Mouse (Mus musculus) liver, embryonic 11.5 days (tissue): ENCODE results near the gene Rnf169. TPM values are rescaled to one million over a fixed set of nuclear protein-coding genes. Genes with fewer than 3 reads are reported as not detected.

Source experiments
- ATAC-seq: fragments of 200-750 bp; cut with Nextera tagmentation; replicated peaks from 2 replicates; pipeline ENCODE4 v1.8.0; 2017; ENCODE audit warnings: moderate number of reproducible peaks, mild to moderate bottlenecking, moderate TSS enrichment, moderate library complexity; ENCODE audit not compliant: low FRiP score
- DNase-seq: peaks from one replicate; pipeline ENCODE4 v3.0.0-alpha.2; 2017; ENCODE audit warnings: low spot score
- H3K27ac ChIP-seq: fragments of 300-500 bp; sonication (generic); 2 replicates; pipeline ENCODE4 v1.5.1; 2014; ENCODE audit warnings: mild to moderate bottlenecking, low read depth, low read length, control low read depth
- H3K27me3 ChIP-seq: fragments of 300-500 bp; sonication (generic); replicated peaks from 2 replicates; pipeline ENCODE4 v1.6.1; 2014; ENCODE audit warnings: low read length, mixed read lengths; ENCODE audit not compliant: control insufficient read depth, insufficient read depth
- H3K36me3 ChIP-seq: fragments of 300-500 bp; sonication (generic); 2 replicates; pipeline ENCODE4 v1.6.1; 2014; ENCODE audit warnings: mild to moderate bottlenecking, low read length, moderate library complexity, mixed read lengths; ENCODE audit not compliant: control insufficient read depth, insufficient read depth
- H3K4me1 ChIP-seq: fragments of 300-500 bp; sonication (generic); replicated peaks from 2 replicates; pipeline ENCODE4 v1.6.1; 2014; ENCODE audit warnings: low read length, mixed read lengths; ENCODE audit not compliant: control insufficient read depth, insufficient read depth
- H3K4me2 ChIP-seq: fragments of 300-500 bp; sonication (generic); 2 replicates; pipeline ENCODE4 v1.6.1; 2014; ENCODE audit warnings: mild to moderate bottlenecking, control low read depth, moderate library complexity
- H3K4me3 ChIP-seq: fragments of 300-500 bp; sonication (generic); 2 replicates; pipeline ENCODE4 v1.5.1; 2014; ENCODE audit warnings: low read depth, low read length, control low read depth
- H3K9ac ChIP-seq: fragments of 300-500 bp; sonication (generic); 2 replicates; pipeline ENCODE4 v1.6.1; 2014; ENCODE audit warnings: low read depth, low read length, control low read depth
- H3K9me3 ChIP-seq: fragments of 300-500 bp; sonication (generic); 2 replicates; pipeline ENCODE4 v1.6.1; 2016; ENCODE audit warnings: low read length, inconsistent platforms, mixed read lengths; ENCODE audit not compliant: control insufficient read depth
- WGBS: fragments of 180-500 bp; shearing (Covaris S2); extraction: QIAGEN DNeasy Blood & Tissue Kit; methylation state at CpG from one replicate; pipeline ENCODE4 v1.1.7; 2014; 5-methylcytosine and 5-hydroxymethylcytosine counted together
- polyA plus RNA-seq: library from polyadenylated mRNA; unstranded; fragments of >200 nt; fragmentation: Nextera tagmentation; extraction: Ambion mirVana; gene quantifications from 2 replicates; pipeline ENCODE4 v1.2.1, GENCODE M21; 2014

Gene Rnf169
- polyA plus RNA-seq, 1 experiment from 2014 or later = 4.3 TPM

GRCm38 (mm10) chr7:99890168-99890755 is 90.0 kb downstream of the Rnf169 start:
- ATAC-seq = no peak
- 75% methylated on average over 3 of the region's 3 CpGs for WGBS
- Histone ChIP-seq H3K4me3 (no peak overlapping the region), H3K27ac (no peak overlapping the region), H3K4me1 (no peaks in the 10 kb centered on the region), H3K4me2 (no peak overlapping the region), H3K27me3 (no peaks in the 10 kb centered on the region), H3K9ac (no peak overlapping the region), H3K9me3 (no peaks in the 10 kb centered on the region), H3K36me3 (no peaks in the 10 kb centered on the region)
- no peak for DNase-seq

GRCm38 (mm10) chr7:99889175-99889880 is 90.9 kb downstream of the Rnf169 start:
- H3K4me3 ChIP-seq = no peak overlapping the region
- WGBS = 35% methylated on average over 10 of the region's 10 CpGs
- no peak for DNase-seq
- no peaks in the 10 kb centered on the region for H3K4me1 ChIP-seq
- no peak overlapping the region for H3K27ac ChIP-seq
- no peak overlapping the region for H3K4me2 ChIP-seq
- no peaks in the 10 kb centered on the region for H3K27me3 ChIP-seq
- no peaks in the 10 kb centered on the region for H3K9me3 ChIP-seq
- no peaks in the 10 kb centered on the region for H3K36me3 ChIP-seq
- H3K9ac ChIP-seq = no peak overlapping the region
- ATAC-seq = no peak

- H3K27me3 ChIP-seq = no peaks in the 10 kb centered on the region
- no peak overlapping the region for H3K4me2 ChIP-seq
- H3K9ac ChIP-seq = no peak overlapping the region
- H3K27ac ChIP-seq = no peak overlapping the region
- no peak for ATAC-seq
- H3K4me1 ChIP-seq = no peaks in the 10 kb centered on the region
- H3K9me3 ChIP-seq = no peaks in the 10 kb centered on the region
- H3K4me3 ChIP-seq = no peak overlapping the region
- DNase-seq = no peak
- no peaks in the 10 kb centered on the region for H3K36me3 ChIP-seq
These were observed 92.5 kb downstream of the Rnf169 start for GRCm38 (mm10) chr7:99887743-99888142.

DNA sequence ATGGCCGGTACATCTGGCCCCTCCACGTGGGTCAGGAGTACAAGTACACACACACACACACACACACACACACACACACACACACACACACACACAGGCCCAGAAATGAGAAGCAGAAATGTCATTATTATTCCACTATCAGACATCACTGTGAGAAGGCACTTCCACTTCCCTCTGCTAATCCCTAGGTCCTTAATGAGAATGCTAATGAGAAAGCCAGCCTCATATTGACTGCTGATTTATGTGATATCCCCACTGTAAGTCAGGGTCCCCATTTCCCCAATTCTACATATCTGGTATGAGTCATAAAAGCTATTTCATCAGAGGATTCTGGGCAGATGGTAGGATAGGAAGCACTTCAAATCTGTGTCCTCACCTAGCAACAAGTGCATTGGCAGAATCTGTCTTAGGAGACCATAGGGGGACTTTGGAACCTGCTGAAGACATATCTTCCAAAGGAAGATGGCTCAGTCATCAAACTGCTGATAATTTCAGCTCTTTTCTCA is 93.0 kb downstream of the Rnf169 start:
- no peaks in the 10 kb centered on the region for H3K4me1 ChIP-seq
- H3K4me2 ChIP-seq = no peak overlapping the region
- no peak for DNase-seq
- no peaks in the 10 kb centered on the region for H3K27me3 ChIP-seq
- H3K36me3 ChIP-seq = no peaks in the 10 kb centered on the region
- no peak overlapping the region for H3K9ac ChIP-seq
- H3K4me3 ChIP-seq = no peak overlapping the region
- ATAC-seq = no peak
- no peak overlapping the region for H3K27ac ChIP-seq
- no peaks in the 10 kb centered on the region for H3K9me3 ChIP-seq
- WGBS = 79% methylated on average over 2 of the region's 2 CpGs

- Histone ChIP-seq H3K4me2 (no peak overlapping the region), H3K27me3 (no peaks in the 10 kb centered on the region), H3K4me3 (no peak overlapping the region), H3K9ac (no peak overlapping the region), H3K9me3 (no peaks in the 10 kb centered on the region), H3K4me1 (no peaks in the 10 kb centered on the region), H3K27ac (no peak overlapping the region), H3K36me3 (no peaks in the 10 kb centered on the region)
- WGBS = 70% methylated on average over 2 of the region's 2 CpGs
- DNase-seq = no peak
- ATAC-seq = no peak
These were observed 102.0 kb downstream of the Rnf169 start for GRCm38 (mm10) chr7:99878254-99878653.

DNA sequence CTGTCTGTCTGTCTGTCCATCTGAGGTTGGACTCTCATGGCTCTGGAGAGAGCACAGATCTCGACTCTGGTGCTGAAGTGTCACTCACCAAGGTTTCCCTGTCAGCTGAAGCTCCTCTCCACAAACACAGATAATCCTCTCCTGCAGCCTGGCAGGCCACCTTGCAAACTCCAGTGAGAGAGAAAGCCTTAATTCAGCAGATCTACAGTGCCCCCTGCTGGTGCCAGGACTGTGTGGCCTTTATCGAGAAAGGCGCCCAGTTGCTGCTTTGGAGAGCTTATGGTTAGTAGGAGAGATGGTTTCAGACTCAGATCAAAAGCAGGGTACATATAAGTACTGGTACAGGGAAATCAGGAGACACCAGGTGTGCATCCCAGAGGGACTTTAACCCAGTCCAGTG is 103.9 kb downstream of the Rnf169 start:
- DNase-seq (peak; percentile 73), ATAC-seq (no peak)
- H3K27ac ChIP-seq = no peak overlapping the region
- no peaks in the 10 kb centered on the region for H3K36me3 ChIP-seq
- H3K4me1 ChIP-seq = no peaks in the 10 kb centered on the region
- no peak overlapping the region for H3K4me2 ChIP-seq
- H3K27me3 ChIP-seq = no peaks in the 10 kb centered on the region
- no peaks in the 10 kb centered on the region for H3K9me3 ChIP-seq
- H3K4me3 ChIP-seq = no peak overlapping the region
- WGBS = 4% methylated on average over 3 of the region's 3 CpGs
- H3K9ac ChIP-seq = no peak overlapping the region

DNA sequence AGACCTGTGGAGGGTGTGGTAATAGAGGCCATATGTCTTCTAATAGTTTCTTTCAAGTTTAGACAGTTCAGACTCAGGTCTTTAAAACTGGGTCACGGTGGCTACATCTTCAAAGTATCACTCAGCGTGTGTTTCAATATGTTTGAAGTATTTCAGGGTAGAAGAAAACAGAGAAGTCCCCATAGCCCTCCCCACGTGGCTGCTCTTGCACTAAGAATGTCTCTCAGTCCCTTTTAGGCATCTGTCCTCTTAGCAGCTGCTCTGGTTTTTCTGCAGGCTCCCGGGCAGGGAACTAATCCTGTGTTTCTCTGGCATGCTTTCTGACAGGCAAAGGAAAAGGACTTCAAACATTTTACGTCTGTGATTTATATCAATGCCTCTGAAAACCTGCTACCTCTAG is 104.4 kb downstream of the Rnf169 start:
- ATAC-seq (no peak), DNase-seq (no peak)
- no peaks in the 10 kb centered on the region for H3K27me3 ChIP-seq
- no peak overlapping the region for H3K9ac ChIP-seq
- no peak overlapping the region for H3K4me3 ChIP-seq
- H3K4me1 ChIP-seq = no peaks in the 10 kb centered on the region
- no peak overlapping the region for H3K27ac ChIP-seq
- no peak overlapping the region for H3K4me2 ChIP-seq
- 45% methylated on average over 5 of the region's 5 CpGs for WGBS
- no peaks in the 10 kb centered on the region for H3K9me3 ChIP-seq
- no peaks in the 10 kb centered on the region for H3K36me3 ChIP-seq

- no peak for DNase-seq
- Histone ChIP-seq H3K36me3 (no peaks in the 10 kb centered on the region), H3K9ac (no peak overlapping the region), H3K9me3 (no peaks in the 10 kb centered on the region), H3K27ac (no peak overlapping the region), H3K4me2 (no peak overlapping the region), H3K27me3 (no peaks in the 10 kb centered on the region), H3K4me3 (no peak overlapping the region), H3K4me1 (no peaks in the 10 kb centered on the region)
- ATAC-seq = no peak
- 61% methylated on average over 6 of the region's 6 CpGs for WGBS
These were observed 106.3 kb downstream of the Rnf169 start for GRCm38 (mm10) chr7:99873965-99874364.
